Mouse (Mus musculus) right cerebral cortex, postnatal 36 days (tissue): ENCODE measurements around the gene C1qtnf6.

Experiments
- DNase-seq, 2 experiments: peaks; one replicate each; pipeline ENCODE4 v3.0.0; 2022; ENCODE audit warnings: low spot score in 2 of 2, mixed read lengths in 1 of 2

Gene C1qtnf6

GRCm38 (mm10) chr15:78544561-78545001 lies 13.4 kb upstream of the C1qtnf6 start, which contains the start of gene Sstr3:
TSS of gene Sstr3 (minus strand) at chr15:78544685.
- DNase-seq, result peak; percentile 55 to 72

GRCm38 (mm10) chr15:78544041-78544440 lies 12.8 kb upstream of the C1qtnf6 start:
- DNase-seq, result no peak

GRCm38 (mm10) chr15:78542767-78543303 lies 11.6 kb upstream of the C1qtnf6 start:
- DNase-seq, result no peak

- DNase-seq, result no peak
Observed at GRCm38 (mm10) chr15:78542098-78542766, 11.0 kb upstream of the C1qtnf6 start.

- no peak for DNase-seq
Observed at GRCm38 (mm10) chr15:78541606-78542005, 10.4 kb upstream of the C1qtnf6 start.

- no peak for DNase-seq
Observed at GRCm38 (mm10) chr15:78541036-78541435, 9.8 kb upstream of the C1qtnf6 start.

- no peak for DNase-seq
Observed at GRCm38 (mm10) chr15:78535723-78536421, 4.7 kb upstream of the C1qtnf6 start.

- no peak for DNase-seq
Observed at GRCm38 (mm10) chr15:78533346-78533835, 2.2 kb upstream of the C1qtnf6 start.

GRCm38 (mm10) chr15:78532566-78533345 lies 1.5 kb upstream of the C1qtnf6 start:
- DNase-seq, result no peak

- DNase-seq, result peak; percentile 99
Observed at GRCm38 (mm10) chr15:78531901-78532469, 769 bp upstream of the C1qtnf6 start.

GRCm38 (mm10) chr15:78531451-78531720 lies 170 bp upstream of the C1qtnf6 start:
- DNase-seq, result no peak

- DNase-seq, result no peak
Observed at GRCm38 (mm10) chr15:78530141-78530540, 1.1 kb downstream of the C1qtnf6 start.

GRCm38 (mm10) chr15:78529428-78529990 lies 1.7 kb downstream of the C1qtnf6 start:
- peak; percentile 57 to 67 for DNase-seq

GRCm38 (mm10) chr15:78528726-78529411 lies 2.3 kb downstream of the C1qtnf6 start:
- DNase-seq, result no peak

- no peak for DNase-seq
Observed at GRCm38 (mm10) chr15:78527973-78528372, 3.2 kb downstream of the C1qtnf6 start.

- DNase-seq, result no peak
Observed at GRCm38 (mm10) chr15:78524163-78524562, 7.1 kb downstream of the C1qtnf6 start.

- DNase-seq, result no peak
Observed at GRCm38 (mm10) chr15:78521892-78522291, 9.3 kb downstream of the C1qtnf6 start.

- DNase-seq, result no peak
Observed at GRCm38 (mm10) chr15:78521331-78521730, 9.9 kb downstream of the C1qtnf6 start.

GRCm38 (mm10) chr15:78520112-78520715 lies 11.0 kb downstream of the C1qtnf6 start:
- DNase-seq, result no peak

- DNase-seq, result no peak
Observed at GRCm38 (mm10) chr15:78518221-78518620, 13.0 kb downstream of the C1qtnf6 start.
